Mouse (Mus musculus): ENCODE results near the gene R3hdm1. TPM values are rescaled to one million over a fixed set of nuclear protein-coding genes. Genes with fewer than 3 reads are reported as not detected.

R3hdm1 gene
- polyA plus RNA-seq, 1 experiment from 2014 or later: 49.7 TPM

GRCm38 (mm10) chr1:128064716-128065115, 38.4 kb upstream of the R3hdm1 start:
- Histone ChIP-seq H3K9me3 (replicated peaks; ENCODE audit: low read length) (no peaks in the 10 kb centered on the region), H3K36me3 (ENCODE audit: insufficient read depth, low read length) (no peaks in the 10 kb centered on the region), H3K27me3 (ENCODE audit: insufficient read depth, low read length) (no peaks in the 10 kb centered on the region), H3K4me2 (ENCODE audit: low read length) (no peak overlapping the region), H3K9ac (ENCODE audit: low read depth, low read length) (no peak overlapping the region), H3K4me1 (replicated peaks; ENCODE audit: insufficient read depth, low read length) (no peaks in the 10 kb centered on the region), H3K27ac (no peak overlapping the region), H3K4me3 (replicated peaks; ENCODE audit: low read depth, low read length) (no peak overlapping the region)
- WGBS: 83% methylated on average over 6 of the region's 6 CpGs
- no peak for TF ChIP-seq CTCF (IDR thresholded peaks at IDR 0.05; ENCODE audit: low read depth)
- no peak for ATAC-seq (replicated peaks; ENCODE audit: low FRiP score, low read depth)
- no peak for DNase-seq (ENCODE audit: low spot score)

- Histone ChIP-seq H3K4me1 (replicated peaks; ENCODE audit: insufficient read depth, low read length) (no peaks in the 10 kb centered on the region), H3K4me2 (ENCODE audit: low read length) (no peak overlapping the region), H3K27ac (no peak overlapping the region), H3K27me3 (ENCODE audit: insufficient read depth, low read length) (no peaks in the 10 kb centered on the region), H3K9ac (ENCODE audit: low read depth, low read length) (no peak overlapping the region), H3K36me3 (ENCODE audit: insufficient read depth, low read length) (no peaks in the 10 kb centered on the region), H3K4me3 (replicated peaks; ENCODE audit: low read depth, low read length) (no peak overlapping the region), H3K9me3 (replicated peaks; ENCODE audit: low read length) (no peaks in the 10 kb centered on the region)
- TF ChIP-seq CTCF (IDR thresholded peaks at IDR 0.05; ENCODE audit: low read depth): no peak
- ATAC-seq (replicated peaks; ENCODE audit: low FRiP score, low read depth): no peak
- peak; percentile 53 for DNase-seq (ENCODE audit: low spot score)
- WGBS: 65% methylated on average over 2 of the region's 2 CpGs
Measured at GRCm38 (mm10) chr1:128068945-128069397, 34.1 kb upstream of the R3hdm1 start.

GRCm38 (mm10) chr1:128070003-128070402, 33.1 kb upstream of the R3hdm1 start:
- Histone ChIP-seq H3K36me3 (ENCODE audit: insufficient read depth, low read length) (no peaks in the 10 kb centered on the region), H3K4me3 (replicated peaks; ENCODE audit: low read depth, low read length) (no peak overlapping the region), H3K9ac (ENCODE audit: low read depth, low read length) (no peak overlapping the region), H3K9me3 (replicated peaks; ENCODE audit: low read length) (no peaks in the 10 kb centered on the region), H3K27ac (no peak overlapping the region), H3K4me2 (ENCODE audit: low read length) (no peak overlapping the region), H3K27me3 (ENCODE audit: insufficient read depth, low read length) (no peaks in the 10 kb centered on the region), H3K4me1 (replicated peaks; ENCODE audit: insufficient read depth, low read length) (no peaks in the 10 kb centered on the region)
- ATAC-seq (replicated peaks; ENCODE audit: low FRiP score, low read depth) (no peak), DNase-seq (ENCODE audit: low spot score) (no peak)
- no peak for TF ChIP-seq CTCF (IDR thresholded peaks at IDR 0.05; ENCODE audit: low read depth)
- WGBS: 95% methylated on average over 3 of the region's 3 CpGs

GRCm38 (mm10) chr1:128073051-128073450, 30.1 kb upstream of the R3hdm1 start:
- WGBS: 90% methylated on average over 6 of the region's 6 CpGs
- no peak overlapping the region for H3K9ac ChIP-seq (ENCODE audit: low read depth, low read length)
- ATAC-seq (replicated peaks; ENCODE audit: low FRiP score, low read depth): no peak
- H3K36me3 ChIP-seq (ENCODE audit: insufficient read depth, low read length): no peaks in the 10 kb centered on the region
- no peak overlapping the region for H3K4me2 ChIP-seq (ENCODE audit: low read length)
- H3K27ac ChIP-seq: no peak overlapping the region
- no peak for DNase-seq (ENCODE audit: low spot score)
- no peaks in the 10 kb centered on the region for H3K27me3 ChIP-seq (ENCODE audit: insufficient read depth, low read length)
- TF ChIP-seq CTCF (IDR thresholded peaks at IDR 0.05; ENCODE audit: low read depth): no peak
- H3K4me1 ChIP-seq (replicated peaks; ENCODE audit: insufficient read depth, low read length): no peaks in the 10 kb centered on the region
- H3K9me3 ChIP-seq (replicated peaks; ENCODE audit: low read length): no peaks in the 10 kb centered on the region
- no peak overlapping the region for H3K4me3 ChIP-seq (replicated peaks; ENCODE audit: low read depth, low read length)

GRCm38 (mm10) chr1:128076791-128077479, 26.2 kb upstream of the R3hdm1 start:
- H3K36me3 ChIP-seq (ENCODE audit: insufficient read depth, low read length): no peaks in the 10 kb centered on the region
- no peak overlapping the region for H3K4me2 ChIP-seq (ENCODE audit: low read length)
- H3K27ac ChIP-seq: no peak overlapping the region
- ATAC-seq (replicated peaks; ENCODE audit: low FRiP score, low read depth): no peak
- H3K4me3 ChIP-seq (replicated peaks; ENCODE audit: low read depth, low read length): no peak overlapping the region
- no peaks in the 10 kb centered on the region for H3K9me3 ChIP-seq (replicated peaks; ENCODE audit: low read length)
- H3K4me1 ChIP-seq (replicated peaks; ENCODE audit: insufficient read depth, low read length): no peaks in the 10 kb centered on the region
- no peaks in the 10 kb centered on the region for H3K27me3 ChIP-seq (ENCODE audit: insufficient read depth, low read length)
- H3K9ac ChIP-seq (ENCODE audit: low read depth, low read length): no peak overlapping the region
- WGBS: 74% methylated on average over 8 of the region's 8 CpGs
- DNase-seq (ENCODE audit: low spot score): no peak
- no peak for TF ChIP-seq CTCF (IDR thresholded peaks at IDR 0.05; ENCODE audit: low read depth)

- Histone ChIP-seq H3K27ac (no peak overlapping the region), H3K4me3 (replicated peaks; ENCODE audit: low read depth, low read length) (no peak overlapping the region), H3K4me2 (ENCODE audit: low read length) (no peak overlapping the region), H3K9me3 (replicated peaks; ENCODE audit: low read length) (no peaks in the 10 kb centered on the region), H3K27me3 (ENCODE audit: insufficient read depth, low read length) (no peaks in the 10 kb centered on the region), H3K36me3 (ENCODE audit: insufficient read depth, low read length) (no peaks in the 10 kb centered on the region), H3K9ac (ENCODE audit: low read depth, low read length) (no peak overlapping the region), H3K4me1 (replicated peaks; ENCODE audit: insufficient read depth, low read length) (no peaks in the 10 kb centered on the region)
- WGBS: 97% methylated on average over 2 of the region's 2 CpGs
- ATAC-seq (replicated peaks; ENCODE audit: low FRiP score, low read depth): no peak
- TF ChIP-seq CTCF (IDR thresholded peaks at IDR 0.05; ENCODE audit: low read depth): no peak
- no peak for DNase-seq (ENCODE audit: low spot score)
Measured at GRCm38 (mm10) chr1:128077788-128078187, 25.3 kb upstream of the R3hdm1 start.

- DNase-seq (ENCODE audit: low spot score): no peak
- no peak for ATAC-seq (replicated peaks; ENCODE audit: low FRiP score, low read depth)
- no peak for TF ChIP-seq CTCF (IDR thresholded peaks at IDR 0.05; ENCODE audit: low read depth)
- 100% methylated on average over 1 of the region's 1 CpGs for WGBS
- H3K4me3 ChIP-seq (replicated peaks; ENCODE audit: low read depth, low read length): no peak overlapping the region
- H3K4me1 ChIP-seq (replicated peaks; ENCODE audit: insufficient read depth, low read length): no peaks in the 10 kb centered on the region
- no peaks in the 10 kb centered on the region for H3K36me3 ChIP-seq (ENCODE audit: insufficient read depth, low read length)
- H3K27me3 ChIP-seq (ENCODE audit: insufficient read depth, low read length): no peaks in the 10 kb centered on the region
- H3K4me2 ChIP-seq (ENCODE audit: low read length): no peak overlapping the region
- no peak overlapping the region for H3K27ac ChIP-seq
- H3K9ac ChIP-seq (ENCODE audit: low read depth, low read length): no peak overlapping the region
- no peaks in the 10 kb centered on the region for H3K9me3 ChIP-seq (replicated peaks; ENCODE audit: low read length)
Measured at GRCm38 (mm10) chr1:128078646-128079045, 24.5 kb upstream of the R3hdm1 start.
